18 mouse cellular contexts compared by ENCODE assay signal in genomic region chr13:67113287-67113686, GRCm38 (mm10). TPM values are rescaled to one million over a fixed set of nuclear protein-coding genes. Genes with fewer than 3 reads are reported as not detected.
"Had no signal": no experiment of that assay in that cellular context is flagged by ENCODE, and none has a peak within 500 bp of the region (broad histone marks: within the 10 kb centered on the region; RNA-seq: fewer than 3 reads in every experiment).

No protein-coding gene starts in this region.

- H3K4me1 ChIP-seq: lung, embryonic 15.5 days; neural tube, embryonic 12.5 days; stomach, embryonic 15.5 days had no signal

- H3K27me3 ChIP-seq: lung, embryonic 15.5 days; megakaryocyte, embryonic 14.5 days; midbrain, embryonic 13.5 days; midbrain, embryonic 15.5 days; neural tube, embryonic 12.5 days; stomach, embryonic 15.5 days had no signal

- H3K36me3 ChIP-seq: lung, embryonic 15.5 days; midbrain, embryonic 13.5 days; midbrain, embryonic 15.5 days; neural tube, embryonic 12.5 days; stomach, embryonic 15.5 days had no signal

- H3K27ac ChIP-seq: lung, embryonic 15.5 days; macrophage; midbrain, embryonic 13.5 days; midbrain, embryonic 15.5 days; neural tube, embryonic 12.5 days; stomach, embryonic 15.5 days; stomach, postnatal 0 days had no signal

- H3K4me3 ChIP-seq: lung, embryonic 15.5 days; megakaryocyte, embryonic 14.5 days; midbrain, embryonic 13.5 days; midbrain, embryonic 15.5 days; neural tube, embryonic 12.5 days; stomach, embryonic 15.5 days had no signal

- H3K9ac ChIP-seq: liver, postnatal 0 days; lung, embryonic 15.5 days; midbrain, embryonic 13.5 days; midbrain, embryonic 15.5 days; neural tube, embryonic 12.5 days; stomach, embryonic 15.5 days had no signal

- H3K4me2 ChIP-seq: lung, embryonic 15.5 days; midbrain, embryonic 11.5 days; midbrain, embryonic 13.5 days; midbrain, embryonic 15.5 days; neural tube, embryonic 12.5 days; stomach, embryonic 15.5 days had no signal

- H3K9me3 ChIP-seq: lung, embryonic 15.5 days; midbrain, embryonic 13.5 days; midbrain, embryonic 15.5 days; neural tube, embryonic 12.5 days; stomach, embryonic 15.5 days had no signal

- DNase-seq: liver, postnatal 0 days; lung, adult 2 months; lung, postnatal 14 days; lung, postnatal 36 days; right cerebral cortex, postnatal 14 days; thymus, adult 2 months; thymus, postnatal 25 days; thymus, postnatal 4 days had no signal

- ATAC-seq: liver, postnatal 0 days; lung, postnatal 0 days; midbrain, embryonic 13.5 days; midbrain, embryonic 15.5 days had no signal

RNA-seq across cellular contexts. Expression of gene Rslcan18, which starts 2.8 kb away (rescaled TPM):
- polyA plus RNA-seq: midbrain, embryonic 11.5 days; midbrain, embryonic 13.5 days; midbrain, embryonic 15.5 days had no signal
